Comparison of ENCODE assay signal across 8 mouse cellular contexts in genomic region chr3:61002587-61003501, GRCm38 (mm10). TPM values are rescaled to one million over a fixed set of nuclear protein-coding genes. Genes with fewer than 3 reads are reported as not detected.
DNase-seq lines count a peak whose midpoint lies in the region; ATAC-seq lines count a peak whose summit lies in the region.

P2ry1 (plus strand) TSS chr3:61002795.

- H3K27me3 ChIP-seq in embryonic facial prominence, embryonic 11.5 days (ENCODE audit: control insufficient read depth, insufficient read depth, low read length): peaks cover 3% of the 10 kb centered on the region; the same call in 1 of the 2 replicates
- peaks cover 12% of the 10 kb centered on the region for H3K27me3 ChIP-seq in limb, embryonic 11.5 days (ENCODE audit: control insufficient read depth, insufficient read depth, low read length)
- H3K27me3 ChIP-seq in midbrain, embryonic 12.5 days: peaks cover 26% of the 10 kb centered on the region

- H3K36me3 ChIP-seq in embryonic facial prominence, embryonic 11.5 days (replicated peaks; ENCODE audit: control insufficient read depth, insufficient read depth, low read depth, low read length): no peaks in the 10 kb centered on the region
- H3K36me3 ChIP-seq in limb, embryonic 11.5 days (ENCODE audit: control insufficient read depth, insufficient read depth, low read length): no peaks in the 10 kb centered on the region
- H3K36me3 ChIP-seq in midbrain, embryonic 12.5 days: no peaks in the 10 kb centered on the region

- no peaks in the 10 kb centered on the region for H3K4me1 ChIP-seq in embryonic facial prominence, embryonic 11.5 days (ENCODE audit: control insufficient read depth, insufficient read depth, low read length)
- no peaks in the 10 kb centered on the region for H3K4me1 ChIP-seq in limb, embryonic 11.5 days (ENCODE audit: control insufficient read depth, insufficient read depth, low read length)
- H3K4me1 ChIP-seq in midbrain, embryonic 12.5 days: peaks cover 9% of the 10 kb centered on the region; the same call in 1 of the 2 replicates

- peak within 1 kb of the TSS; percentile 89 for H3K4me2 ChIP-seq in embryonic facial prominence, embryonic 11.5 days (ENCODE audit: low read depth, low read length)
- H3K4me2 ChIP-seq in limb, embryonic 11.5 days (ENCODE audit: low read depth, severe bottlenecking): peak within 1 kb of the TSS; percentile 92
- H3K4me2 ChIP-seq in midbrain, embryonic 12.5 days (replicated peaks): peak within 1 kb of the TSS; percentile 82

- peak within 1 kb of the TSS; percentile 63 for H3K4me3 ChIP-seq in embryonic facial prominence, embryonic 11.5 days (ENCODE audit: low read depth, low read length)
- peak within 1 kb of the TSS; percentile 49 for H3K4me3 ChIP-seq in limb, embryonic 11.5 days (ENCODE audit: low read depth, low read length)
- peak within 1 kb of the TSS; percentile 56 for H3K4me3 ChIP-seq in midbrain, embryonic 12.5 days

- no peaks in the 10 kb centered on the region for H3K9me3 ChIP-seq in embryonic facial prominence, embryonic 11.5 days (replicated peaks; ENCODE audit: control insufficient read depth, low read length)
- no peaks in the 10 kb centered on the region for H3K9me3 ChIP-seq in limb, embryonic 11.5 days (ENCODE audit: control insufficient read depth, low read length)
- no peaks in the 10 kb centered on the region for H3K9me3 ChIP-seq in midbrain, embryonic 12.5 days

- WGBS in embryonic facial prominence, embryonic 11.5 days: under 1% methylated on average over 90 of the region's 90 CpGs
- WGBS in limb, embryonic 11.5 days: under 1% methylated on average over 89 of the region's 90 CpGs
- WGBS in midbrain, embryonic 12.5 days: under 1% methylated on average over 89 of the region's 90 CpGs

- peak within 1 kb of the TSS; percentile 62 for H3K9ac ChIP-seq in embryonic facial prominence, embryonic 11.5 days (replicated peaks; ENCODE audit: low read length)
- H3K9ac ChIP-seq in limb, embryonic 11.5 days (ENCODE audit: low read length): peak within 1 kb of the TSS; percentile 51
- peak within 1 kb of the TSS; percentile 47 for H3K9ac ChIP-seq in midbrain, embryonic 12.5 days (replicated peaks)

- DNase-seq in adrenal gland, postnatal 4 days (ENCODE audit: low spot score in 2 of 2): peak; percentile 14 to 50
- DNase-seq in embryonic facial prominence, embryonic 11.5 days (ENCODE audit: low spot score): peak; percentile 87
- peak; percentile 99 for DNase-seq in heart, adult 11 months
- peak; percentile 83 for DNase-seq in kidney, adult 11 months
- peak; percentile 83 for DNase-seq in limb, embryonic 11.5 days (ENCODE audit: low spot score)
- DNase-seq in skeletal muscle tissue, adult 2 months (ENCODE audit: low read depth, low spot score): peak; percentile 74
- no peak for DNase-seq in MN1 (ENCODE audit: low spot score)

- no peak within 1 kb of the TSS for H3K27ac ChIP-seq in embryonic facial prominence, embryonic 11.5 days (replicated peaks; ENCODE audit: low read depth, low read length)
- no peak within 1 kb of the TSS for H3K27ac ChIP-seq in limb, embryonic 11.5 days (replicated peaks; ENCODE audit: low read depth, low read length)
- H3K27ac ChIP-seq in midbrain, embryonic 12.5 days (replicated peaks): no peak within 1 kb of the TSS

- peak; percentile 97 for ATAC-seq in embryonic facial prominence, embryonic 11.5 days (replicated peaks; ENCODE audit: insufficient number of reproducible peaks, low FRiP score, low TSS enrichment, low read depth)
- peak; percentile 97 for ATAC-seq in limb, embryonic 11.5 days (ENCODE audit: insufficient number of reproducible peaks, low FRiP score, low TSS enrichment, low read depth)
- peak; percentile 98 for ATAC-seq in midbrain, embryonic 12.5 days (ENCODE audit: low FRiP score, low read depth)

RNA-seq across cellular contexts. Expression of gene P2ry1, which starts in this region (rescaled TPM):
- total RNA-seq in adrenal gland, postnatal 4 days (2021): 1 to 10 TPM; 2.7 to 3.1 TPM
- 4.6 and 5.4 TPM in 2 replicates for polyA plus RNA-seq in embryonic facial prominence, embryonic 11.5 days (2014; fragmentation: Nextera tagmentation; extraction: Ambion mirVana)
- 2.0 and 3.9 TPM in 2 replicates for polyA plus RNA-seq in limb, embryonic 11.5 days (2014; fragmentation: Nextera tagmentation; extraction: Ambion mirVana)
- 5.3 and 6.7 TPM in 2 replicates for polyA plus RNA-seq in midbrain, embryonic 12.5 days (2016; fragmentation: Nextera tagmentation; extraction: Ambion mirVana)
